Mouse (Mus musculus) liver, adult (tissue): ENCODE data around the gene Rad54l2.

ENCODE experiments used
- GATA4 ChIP-seq: IDR thresholded peaks from 2 replicates; pipeline ENCODE4 v1.6.1; 2014; ENCODE audit warnings: mild to moderate bottlenecking, low read length; ENCODE audit not compliant: insufficient replicate concordance

Rad54l2 gene

DNA sequence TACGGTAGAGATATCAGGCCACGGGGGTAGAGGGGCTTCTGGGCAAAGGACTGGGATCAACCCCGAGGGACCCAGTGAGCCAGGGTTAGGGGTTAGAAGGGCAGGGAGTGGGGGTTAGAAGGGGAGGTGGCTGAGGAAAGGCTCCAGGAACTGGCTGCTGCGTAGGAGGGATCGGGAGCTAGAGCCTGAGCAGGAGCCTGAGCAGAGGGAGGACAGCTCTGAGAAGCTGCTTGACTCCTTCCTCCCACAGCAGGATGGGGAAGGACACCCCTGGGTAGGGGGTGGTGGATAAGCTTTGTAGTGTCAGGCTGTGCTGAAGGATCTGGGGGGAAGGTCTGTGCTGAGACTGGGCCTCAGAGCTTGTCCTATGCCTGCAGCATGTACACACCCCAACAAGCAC is 132.2 kb downstream of the Rad54l2 start:
- no peak for TF ChIP-seq GATA4

DNA sequence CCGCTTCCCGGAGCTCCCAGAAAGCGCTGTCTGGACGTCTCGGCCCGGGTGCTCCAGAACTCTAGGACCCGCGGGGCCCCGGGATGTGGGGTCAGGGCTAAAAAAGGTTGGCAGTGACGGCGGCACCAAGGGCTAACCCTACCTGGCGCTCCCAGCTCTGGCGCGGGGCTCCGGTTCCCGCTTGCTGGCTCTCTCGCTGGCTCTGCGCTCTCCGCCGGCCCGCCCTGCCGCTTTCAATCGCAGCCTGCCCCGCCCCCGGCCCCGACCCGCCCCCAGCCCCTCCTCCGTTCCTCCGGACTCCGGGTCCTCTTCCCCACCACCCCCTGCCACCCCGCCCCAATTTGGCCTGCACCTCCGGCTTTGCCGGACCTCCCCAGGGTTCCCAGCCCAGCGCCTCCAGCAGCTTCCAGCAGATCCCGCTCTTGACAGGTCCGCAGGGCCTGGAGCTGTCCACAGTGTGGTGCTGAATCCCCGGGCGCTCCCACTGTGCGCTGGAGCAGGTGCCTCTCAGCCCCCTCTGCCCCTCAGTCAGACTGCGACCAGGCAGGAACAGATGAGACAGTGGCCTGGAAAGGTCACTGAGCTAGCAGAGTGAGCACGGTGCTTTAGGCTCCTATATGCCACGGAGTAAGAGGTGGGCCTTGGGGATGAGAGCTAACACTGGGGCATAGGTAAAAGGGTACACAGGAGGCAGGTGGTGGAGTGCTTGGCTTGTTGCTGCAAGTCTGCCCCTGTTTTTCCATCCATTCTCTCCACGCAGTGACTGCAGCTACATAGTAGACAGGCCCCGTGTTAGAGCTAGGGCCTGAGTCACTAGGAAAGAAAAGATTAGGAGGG is 132.9 kb downstream of the Rad54l2 start, which contains the start of gene Grm2:
Gene Grm2, minus strand, starts transcription at position 199 of the 837 bp plus-strand sequence.
- TF ChIP-seq GATA4: no peak

DNA sequence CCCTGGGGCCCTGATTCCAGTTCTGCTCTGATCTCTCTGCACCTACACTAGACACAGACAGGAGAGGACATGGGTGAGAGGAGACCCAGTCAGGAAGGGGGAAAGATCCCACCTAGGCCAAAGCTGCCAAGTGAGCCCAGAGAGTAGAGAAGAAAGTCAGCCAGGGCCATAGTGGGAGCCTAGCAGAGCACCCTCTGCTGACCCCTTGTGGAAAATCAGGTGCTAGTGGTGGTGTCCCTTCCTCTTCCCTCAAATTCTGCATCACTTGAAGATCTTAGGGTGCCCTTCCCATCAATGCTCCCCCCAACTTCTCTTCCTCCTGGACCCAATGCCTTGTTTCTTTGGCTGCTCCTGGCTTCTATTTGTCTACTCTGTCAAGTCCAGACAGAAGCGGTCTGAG is 136.3 kb downstream of the Rad54l2 start:
- no peak for TF ChIP-seq GATA4

DNA sequence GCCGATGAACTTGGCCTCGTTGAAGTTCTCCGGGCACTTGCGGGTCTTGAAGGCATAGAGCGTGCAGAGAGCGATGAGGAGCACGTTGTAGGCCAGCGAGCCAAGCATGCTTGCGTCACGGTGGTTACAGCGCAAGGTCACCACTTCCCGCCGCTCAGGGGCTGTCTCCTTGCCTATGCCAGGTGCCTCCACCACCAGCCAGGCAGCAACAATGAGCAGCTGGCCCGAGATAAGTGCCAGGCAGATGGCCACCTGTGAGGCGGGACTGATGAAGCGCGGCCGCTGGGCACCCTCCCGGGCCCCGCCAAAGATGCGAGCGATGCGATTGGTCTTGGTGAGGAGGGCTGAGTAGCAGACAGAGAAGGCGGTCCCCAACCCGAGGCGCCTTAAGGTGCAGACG is 141.8 kb downstream of the Rad54l2 start:
- no peak for TF ChIP-seq GATA4

DNA sequence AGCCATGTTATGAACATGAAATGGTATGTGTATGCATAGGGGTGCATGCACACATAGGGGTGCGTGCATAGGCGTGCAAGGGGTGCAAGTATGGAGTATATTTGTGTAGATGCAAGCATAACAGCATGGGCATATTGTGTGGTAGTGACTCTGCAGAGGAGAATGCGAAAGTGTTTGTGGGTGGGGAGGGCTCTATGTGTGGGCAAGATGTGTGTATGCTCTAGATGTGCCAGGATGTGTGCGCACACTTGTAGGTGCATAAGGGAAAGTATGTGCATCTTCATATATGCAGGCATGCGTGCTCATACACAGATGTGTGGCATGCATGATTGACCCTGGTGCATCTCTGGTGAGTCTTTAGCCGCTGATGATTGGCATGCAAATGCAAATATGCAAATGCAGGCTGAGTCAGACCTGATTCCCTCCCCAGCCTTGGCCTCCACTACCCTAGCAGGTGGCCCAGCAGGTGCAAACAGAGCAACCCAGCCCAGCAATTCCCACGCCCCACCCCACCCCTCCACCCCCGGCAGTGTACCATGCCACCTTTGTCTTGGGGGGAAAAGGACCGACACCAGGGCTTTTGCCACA is 143.2 kb downstream of the Rad54l2 start:
- TF ChIP-seq GATA4: no peak

DNA sequence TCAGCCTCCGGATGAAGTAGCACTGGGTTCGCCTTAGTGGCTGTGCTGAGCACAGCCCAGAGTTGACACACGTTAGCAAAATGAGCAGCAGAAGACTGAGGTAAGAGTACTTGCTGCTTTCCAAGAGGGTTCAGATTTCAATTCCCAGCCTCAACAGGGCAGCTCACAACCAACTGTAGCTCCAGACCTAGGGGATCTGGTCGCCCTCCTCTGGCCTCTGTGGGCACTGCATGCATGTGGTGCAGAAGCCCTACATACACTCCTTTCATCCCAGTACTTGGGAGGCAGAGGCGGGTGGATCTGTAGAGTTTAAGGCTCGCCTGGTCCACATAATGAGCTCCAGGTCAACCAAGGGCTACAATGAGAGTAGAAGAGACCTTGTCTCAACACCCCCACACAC is 145.2 kb downstream of the Rad54l2 start:
- no peak for TF ChIP-seq GATA4

DNA sequence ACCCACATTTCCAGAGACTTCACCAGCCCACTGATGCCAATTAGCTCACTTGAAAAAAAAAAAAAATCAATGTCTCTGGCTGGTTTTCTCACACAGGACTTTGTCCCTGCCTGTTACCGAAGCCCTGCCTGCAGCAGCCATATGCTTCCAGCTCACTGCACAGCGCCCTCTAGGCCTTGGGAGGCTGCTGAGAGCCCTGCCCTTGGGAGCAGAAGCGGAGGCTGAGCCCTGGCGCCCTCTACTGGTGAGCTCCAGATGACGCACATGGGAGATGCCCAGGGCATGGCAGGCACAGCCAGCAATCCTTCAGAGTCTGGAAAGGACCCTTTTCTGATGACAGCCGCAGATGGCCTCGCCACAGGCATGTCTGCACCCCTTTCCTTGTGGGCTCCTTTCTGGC is 145.9 kb downstream of the Rad54l2 start:
- TF ChIP-seq GATA4: no peak

DNA sequence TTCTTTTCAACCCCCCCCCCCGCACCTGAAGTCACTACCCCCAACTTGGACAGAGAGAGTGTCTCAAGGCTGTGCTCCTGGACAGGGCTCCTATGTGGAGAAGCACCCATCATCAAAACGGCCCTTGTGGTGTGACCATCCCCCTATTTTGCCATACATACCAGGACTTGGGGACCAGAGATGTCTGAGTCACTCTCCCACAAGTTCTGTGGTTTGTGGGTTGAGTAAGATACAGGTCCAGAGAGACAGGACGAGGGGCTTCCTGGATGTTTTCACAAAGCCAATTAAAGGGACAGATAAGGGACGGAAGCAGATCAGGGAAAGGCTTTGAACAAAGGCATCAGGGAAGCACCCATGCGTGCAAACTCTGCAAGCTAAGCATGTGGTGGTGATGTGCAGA is 147.6 kb downstream of the Rad54l2 start:
- TF ChIP-seq GATA4: no peak

DNA sequence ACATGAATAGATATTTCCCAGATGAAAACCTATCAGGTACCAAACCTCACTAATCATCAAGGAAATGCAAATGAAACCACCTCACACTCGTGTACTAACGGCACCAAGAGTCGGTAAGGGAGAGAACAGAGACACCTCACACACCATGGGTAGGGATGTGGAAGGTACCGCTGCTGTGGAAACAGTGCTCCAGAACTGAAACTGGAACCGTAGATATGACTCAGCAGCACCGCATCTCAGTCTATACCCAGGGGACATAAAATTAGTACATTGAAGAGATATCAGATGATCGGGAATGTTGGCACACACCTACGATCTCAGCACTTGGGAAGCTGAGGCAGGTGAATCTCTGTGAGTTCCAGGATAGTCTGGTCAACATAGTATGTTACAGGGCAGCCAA is 150.8 kb downstream of the Rad54l2 start:
- TF ChIP-seq GATA4: no peak
